Mouse (Mus musculus) spleen, adult 2 months (tissue): Measurements from ENCODE around the gene Zfp148.

ENCODE experiments used
- CTCF ChIP-seq: fragments of 200-500 bp; IDR thresholded peaks from 2 replicates; pipeline ENCODE4 v1.5.1; 2011; ENCODE audit warnings: mild to moderate bottlenecking, inconsistent platforms; ENCODE audit not compliant: insufficient read depth, insufficient read length, insufficient replicate concordance; ENCODE audit errors: extremely low read depth
- POLR2A ChIP-seq: fragments of 200-500 bp; IDR thresholded peaks from 2 replicates; pipeline ENCODE4 v1.6.1; 2011; ENCODE audit warnings: low read depth, low read length, inconsistent platforms

GRCm38 (mm10) chr16:33522516-33522915, 141.9 kb downstream of the Zfp148 start:
- TF ChIP-seq CTCF (no peak), POLR2A (no peak)
